Mouse (Mus musculus) MEL (cell line): ENCODE measurements around the gene Prkag1. TPM values are rescaled to one million over a fixed set of nuclear protein-coding genes. Genes with fewer than 3 reads are reported as not detected.

Source experiments
- DNase-seq: peaks from one replicate; pipeline ENCODE4 v3.0.0; 2011; ENCODE audit warnings: low read depth, low spot score
- H3K27ac ChIP-seq: 2 replicates; pipeline ENCODE4 v1.5.1; 2012; ENCODE audit warnings: low read depth, mild to moderate bottlenecking, control low read depth, low read length, moderate library complexity; ENCODE audit not compliant: control insufficient read depth
- H3K27me3 ChIP-seq, 2 experiments: fragments of 150-350 bp in 1 of 2; sonication (generic) in 1 of 2; 2 replicates each; pipeline ENCODE4 v1.6.1; 2012; ENCODE audit warnings: low read length in 2 of 2, mild to moderate bottlenecking in 2 of 2, improper control_type of control experiment in 1 of 2, moderate library complexity in 1 of 2; ENCODE audit not compliant: insufficient read depth in 2 of 2, control insufficient read depth in 1 of 2
- H3K36me3 ChIP-seq, 2 experiments: 2 replicates each; pipeline ENCODE4 v1.6.1; 2012 to 2014; ENCODE audit warnings: low read length in 2 of 2, improper control_type of control experiment in 1 of 2, inconsistent platforms in 1 of 2, mild to moderate bottlenecking in 1 of 2; ENCODE audit not compliant: insufficient read depth in 2 of 2, control insufficient read depth in 1 of 2
- H3K4me1 ChIP-seq, 2 experiments: fragments of 150-350 bp in 1 of 2; sonication (generic) in 1 of 2; 2 replicates each; pipeline ENCODE4 v1.6.1; 2012; ENCODE audit warnings: low read length in 2 of 2, improper control_type of control experiment in 1 of 2, mild to moderate bottlenecking in 1 of 2; ENCODE audit not compliant: insufficient read depth in 2 of 2, control insufficient read depth in 1 of 2
- H3K4me3 ChIP-seq, 2 experiments: fragments of 150-350 bp in 1 of 2; sonication (generic) in 1 of 2; 2 replicates each; pipeline ENCODE4 v1.5.1; 2012; ENCODE audit warnings: low read depth in 2 of 2, low read length in 2 of 2, mild to moderate bottlenecking in 2 of 2, moderate library complexity in 2 of 2, control low read depth in 1 of 2, improper control_type of control experiment in 1 of 2; ENCODE audit not compliant: control insufficient read depth in 1 of 2, insufficient read depth in 1 of 2
- H3K79me2 ChIP-seq: 2 replicates; pipeline ENCODE4 v1.6.1; 2012; ENCODE audit warnings: mild to moderate bottlenecking, low read length, moderate library complexity; ENCODE audit not compliant: control insufficient read depth, poor library complexity, insufficient read depth
- H3K9ac ChIP-seq: 2 replicates; pipeline ENCODE4 v1.6.1; 2012; ENCODE audit warnings: low read depth, mild to moderate bottlenecking, control low read depth, low read length, moderate library complexity; ENCODE audit not compliant: control insufficient read depth, poor library complexity, severe bottlenecking
- H3K9me3 ChIP-seq: fragments of 150-350 bp; sonication (generic); replicated peaks from 2 replicates; pipeline ENCODE4 v1.6.1; 2012; ENCODE audit warnings: mild to moderate bottlenecking, low read length, improper control_type of control experiment, moderate library complexity; ENCODE audit not compliant: insufficient read depth
- CHD1 ChIP-seq: IDR thresholded peaks from 2 replicates; pipeline ENCODE4 v1.6.1; 2012; ENCODE audit warnings: low read depth, mild to moderate bottlenecking, inconsistent platforms, low read length, improper control_type of control experiment
- CHD2 ChIP-seq: IDR thresholded peaks from 2 replicates; pipeline ENCODE4 v1.6.1; 2011; ENCODE audit warnings: low read length, improper control_type of control experiment
- CTCF ChIP-seq, 3 experiments: IDR thresholded peaks in 2 of 3; conservative IDR thresholded peaks in 1 of 3; 2 replicates each; pipeline ENCODE4 v1.5.1; 2011 to 2012; ENCODE audit warnings: low read length in 3 of 3, low read depth in 2 of 3, mild to moderate bottlenecking in 2 of 3, improper control_type of control experiment in 1 of 3, inconsistent platforms in 1 of 3, mixed read lengths in 1 of 3, moderate library complexity in 1 of 3; ENCODE audit not compliant: control insufficient read depth in 1 of 3, insufficient read depth in 1 of 3, poor library complexity in 1 of 3, severe bottlenecking in 1 of 3
- ELF1 ChIP-seq: IDR thresholded peaks from 2 replicates; pipeline ENCODE4 v1.6.1; 2014; ENCODE audit warnings: low read depth, mild to moderate bottlenecking, inconsistent platforms, low read length, improper control_type of control experiment, moderate library complexity
- EP300 ChIP-seq, 2 experiments: IDR thresholded peaks; 2 replicates each; pipeline ENCODE4 v1.6.1; 2011; ENCODE audit warnings: improper control_type of control experiment in 2 of 2, low read length in 2 of 2, low read depth in 1 of 2, mild to moderate bottlenecking in 1 of 2
- ETS1 ChIP-seq: IDR thresholded peaks from 2 replicates; pipeline ENCODE4 v1.6.1; 2012; ENCODE audit warnings: low read depth, mild to moderate bottlenecking, inconsistent platforms, low read length, improper control_type of control experiment, moderate library complexity
- GABPA ChIP-seq: IDR thresholded peaks from 2 replicates; pipeline ENCODE4 v1.6.1; 2012; ENCODE audit warnings: low read depth, mild to moderate bottlenecking, inconsistent platforms, low read length, improper control_type of control experiment, moderate library complexity
- KAT2A ChIP-seq: conservative IDR thresholded peaks from 2 replicates; pipeline ENCODE4 v1.6.1; 2012; ENCODE audit warnings: low read depth, low read length, improper control_type of control experiment, inconsistent platforms
- MAFK ChIP-seq: IDR thresholded peaks from 2 replicates; pipeline ENCODE4 v1.6.1; 2011; ENCODE audit warnings: low read depth, mild to moderate bottlenecking, low read length, improper control_type of control experiment, borderline replicate concordance
- MAX ChIP-seq: IDR thresholded peaks from 2 replicates; pipeline ENCODE4 v1.6.1; 2011; ENCODE audit warnings: low read length, improper control_type of control experiment
- MAZ ChIP-seq: IDR thresholded peaks from 2 replicates; pipeline ENCODE4 v1.6.1; 2012; ENCODE audit warnings: low read depth, mild to moderate bottlenecking, inconsistent platforms, low read length, improper control_type of control experiment
- MEF2A ChIP-seq: IDR thresholded peaks from 2 replicates; pipeline ENCODE4 v1.6.1; 2014; ENCODE audit warnings: low read depth, mild to moderate bottlenecking, inconsistent platforms, low read length, improper control_type of control experiment; ENCODE audit not compliant: poor library complexity, insufficient replicate concordance, severe bottlenecking; ENCODE audit errors: extremely low read depth
- MXI1 ChIP-seq: IDR thresholded peaks from 2 replicates; pipeline ENCODE4 v1.6.1; 2011; ENCODE audit warnings: mild to moderate bottlenecking, low read depth, low read length, improper control_type of control experiment
- MYC ChIP-seq: IDR thresholded peaks from 2 replicates; pipeline ENCODE4 v1.6.1; 2011; ENCODE audit warnings: low read depth, mild to moderate bottlenecking, low read length, improper control_type of control experiment, moderate library complexity
- NELFE ChIP-seq: IDR thresholded peaks from 2 replicates; pipeline ENCODE4 v1.6.1; 2011; ENCODE audit warnings: low read depth, low read length, improper control_type of control experiment
- NRF1 ChIP-seq: IDR thresholded peaks from 2 replicates; pipeline ENCODE4 v1.6.1; 2014; ENCODE audit warnings: low read depth, mild to moderate bottlenecking, inconsistent platforms, low read length, improper control_type of control experiment, moderate library complexity; ENCODE audit not compliant: poor library complexity, insufficient read depth, severe bottlenecking
- POLR2A ChIP-seq, 2 experiments: IDR thresholded peaks; 2 replicates each; pipeline ENCODE4 v1.6.1; 2011 to 2012; ENCODE audit warnings: low read length in 2 of 2, mild to moderate bottlenecking in 2 of 2, control low read depth in 1 of 2, improper control_type of control experiment in 1 of 2, low read depth in 1 of 2, moderate library complexity in 1 of 2; ENCODE audit not compliant: control insufficient read depth in 1 of 2, insufficient read depth in 1 of 2, poor library complexity in 1 of 2
- POLR2AphosphoS2 ChIP-seq: IDR thresholded peaks from 2 replicates; pipeline ENCODE4 v1.6.1; 2011; ENCODE audit warnings: low read length, improper control_type of control experiment
- POLR2AphosphoS5 ChIP-seq: IDR thresholded peaks from 2 replicates; pipeline ENCODE4 v1.6.1; 2012; ENCODE audit warnings: low read depth, borderline replicate concordance, mild to moderate bottlenecking, inconsistent platforms, low read length, moderate library complexity, mixed read lengths
- SIN3A ChIP-seq: IDR thresholded peaks from 2 replicates; pipeline ENCODE4 v1.6.1; 2012; ENCODE audit warnings: low read length, improper control_type of control experiment, inconsistent platforms
- SMC3 ChIP-seq: IDR thresholded peaks from 2 replicates; pipeline ENCODE4 v1.6.1; 2011; ENCODE audit warnings: low read depth, low read length, improper control_type of control experiment
- TAL1 ChIP-seq: IDR thresholded peaks from 2 replicates; pipeline ENCODE4 v1.6.1; 2012; ENCODE audit warnings: mild to moderate bottlenecking, inconsistent platforms, low read length, moderate library complexity, mixed read lengths
- TBP ChIP-seq: IDR thresholded peaks from 2 replicates; pipeline ENCODE4 v1.8.0; 2011; ENCODE audit warnings: low read depth, low read length, improper control_type of control experiment
- TCF12 ChIP-seq: IDR thresholded peaks from 2 replicates; pipeline ENCODE4 v1.6.1; 2014; ENCODE audit warnings: low read depth, mild to moderate bottlenecking, inconsistent platforms, low read length, improper control_type of control experiment, moderate library complexity
- UBTF ChIP-seq: IDR thresholded peaks from 2 replicates; pipeline ENCODE4 v1.6.1; 2012; ENCODE audit warnings: low read depth, mild to moderate bottlenecking, inconsistent platforms, low read length, improper control_type of control experiment, moderate library complexity, borderline replicate concordance; ENCODE audit not compliant: insufficient read depth
- USF1 ChIP-seq: IDR thresholded peaks from 2 replicates; pipeline ENCODE4 v1.6.1; 2014; ENCODE audit warnings: low read depth, mild to moderate bottlenecking, inconsistent platforms, low read length, improper control_type of control experiment, moderate library complexity
- USF2 ChIP-seq, 2 experiments: IDR thresholded peaks; 2 replicates each; pipeline ENCODE4 v1.6.1; 2011 to 2012; ENCODE audit warnings: improper control_type of control experiment in 2 of 2, low read length in 2 of 2, borderline replicate concordance in 1 of 2, inconsistent platforms in 1 of 2, low read depth in 1 of 2, mild to moderate bottlenecking in 1 of 2; ENCODE audit not compliant: insufficient read depth in 1 of 2
- ZC3H11A ChIP-seq: IDR thresholded peaks from 2 replicates; pipeline ENCODE4 v1.6.1; 2012; ENCODE audit warnings: low read depth, mild to moderate bottlenecking, inconsistent platforms, low read length, improper control_type of control experiment
- ZKSCAN1 ChIP-seq: IDR thresholded peaks from 2 replicates; pipeline ENCODE4 v1.6.1; 2012; ENCODE audit warnings: low read depth, mild to moderate bottlenecking, inconsistent platforms, low read length, improper control_type of control experiment, moderate library complexity
- ZNF384 ChIP-seq: IDR thresholded peaks from 2 replicates; pipeline ENCODE4 v1.6.1; 2012; ENCODE audit warnings: low read depth, mild to moderate bottlenecking, inconsistent platforms, low read length, improper control_type of control experiment
- polyA plus RNA-seq, 2 experiments: library from polyadenylated mRNA; stranded (reverse) in 1 of 2; unstranded in 1 of 2; fragments of >175 nt in 1 of 2; fragments of >200 nt in 1 of 2; gene quantifications; 2 replicates each; pipeline versions ENCODE4 v1.2.1 to v1.2.4; 2012; ENCODE audit warnings: low replicate concordance in 2 of 2, low read depth in 1 of 2; ENCODE audit not compliant: insufficient read length in 2 of 2, insufficient read depth in 1 of 2, missing spikeins in 1 of 2
- total RNA-seq: library from RNA; depleted of rRNA; stranded (reverse); fragments of 300-350 nt; gene quantifications from 2 replicates; pipeline ENCODE4 v1.2.3, GENCODE M21; 2012

Gene Prkag1
- total and polyA plus RNA-seq, 3 experiments: 122 to 348 (median 141) TPM

DNA sequence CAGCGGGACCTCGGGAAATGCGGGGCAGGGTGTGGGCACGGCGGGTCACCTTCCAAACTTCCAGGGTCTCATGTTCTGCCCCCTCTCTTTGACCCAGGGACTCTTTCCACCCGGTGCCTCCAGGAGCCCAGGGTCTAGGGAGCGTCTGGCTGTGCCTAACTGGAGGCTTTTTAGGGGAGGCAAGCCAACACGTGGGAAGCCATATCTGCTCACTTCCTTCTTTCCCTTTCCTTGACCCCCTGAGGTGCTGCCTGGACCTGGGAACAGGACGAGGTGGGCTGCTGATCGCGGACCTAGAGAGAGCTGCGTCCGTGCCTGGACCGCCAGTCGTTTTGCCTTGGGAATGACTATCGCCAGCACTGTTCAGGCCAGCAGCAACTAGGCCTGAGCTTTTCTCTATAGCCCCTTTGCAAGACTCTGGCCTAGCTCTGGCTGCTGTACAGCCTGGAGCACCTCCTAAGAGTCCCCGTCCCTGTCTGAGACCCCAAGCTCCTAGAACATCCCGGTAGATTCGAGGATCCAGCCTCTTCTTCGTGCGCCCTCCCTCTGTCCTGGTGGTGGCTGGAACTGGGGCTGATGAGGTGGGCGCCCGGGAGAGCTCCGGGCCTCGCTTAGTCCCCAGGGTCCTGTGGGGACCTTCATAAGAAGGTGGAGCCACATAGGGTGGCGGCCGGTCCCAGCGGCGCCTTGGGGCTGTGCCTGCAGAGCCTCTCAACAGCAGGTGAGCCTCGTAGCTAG is 25.1 kb downstream of the Prkag1 start (continued):
- TF ChIP-seq USF2 (IDR thresholded peaks at IDR 0.05; ENCODE audit: borderline replicate concordance in 1 of 2, insufficient read depth in 1 of 2, low read depth in 1 of 2, low read length in 2 of 2): no peak
- TF ChIP-seq TAL1: no peak
- TF ChIP-seq EP300 (IDR thresholded peaks at IDR 0.05; ENCODE audit: low read depth in 1 of 2, low read length in 2 of 2): no peak
- 0 out of 6 replicates have a peak, but pooled peaks of 1 of the 3 experiments have one; percentile 0 for TF ChIP-seq CTCF (IDR thresholded peaks at IDR 0.05 in 2 of 3, conservative IDR thresholded peaks at IDR 0.05 in 1 of 3; ENCODE audit: control insufficient read depth in 1 of 3, insufficient read depth in 1 of 3, low read depth in 2 of 3, low read length in 3 of 3, poor library complexity in 1 of 3, severe bottlenecking in 1 of 3)
- TF ChIP-seq ELF1: no peak
- no peak for TF ChIP-seq CHD2
- 0 out of 2 replicates have a peak, but pooled peaks have one; percentile 10 for TF ChIP-seq TBP
- TF ChIP-seq NELFE: no peak
- no peak for TF ChIP-seq MAFK
- TF ChIP-seq MXI1: peak; percentile 70
- no peak for TF ChIP-seq ZNF384
- TF ChIP-seq GABPA: no peak
- no peak for TF ChIP-seq KAT2A
- 0 out of 2 replicates have a peak, but pooled peaks have one; percentile 11 for TF ChIP-seq USF1
- TF ChIP-seq SMC3: no peak
- 0 out of 2 replicates have a peak, but pooled peaks have one; percentile 73 for TF ChIP-seq UBTF
- no peak for TF ChIP-seq ETS1

DNA sequence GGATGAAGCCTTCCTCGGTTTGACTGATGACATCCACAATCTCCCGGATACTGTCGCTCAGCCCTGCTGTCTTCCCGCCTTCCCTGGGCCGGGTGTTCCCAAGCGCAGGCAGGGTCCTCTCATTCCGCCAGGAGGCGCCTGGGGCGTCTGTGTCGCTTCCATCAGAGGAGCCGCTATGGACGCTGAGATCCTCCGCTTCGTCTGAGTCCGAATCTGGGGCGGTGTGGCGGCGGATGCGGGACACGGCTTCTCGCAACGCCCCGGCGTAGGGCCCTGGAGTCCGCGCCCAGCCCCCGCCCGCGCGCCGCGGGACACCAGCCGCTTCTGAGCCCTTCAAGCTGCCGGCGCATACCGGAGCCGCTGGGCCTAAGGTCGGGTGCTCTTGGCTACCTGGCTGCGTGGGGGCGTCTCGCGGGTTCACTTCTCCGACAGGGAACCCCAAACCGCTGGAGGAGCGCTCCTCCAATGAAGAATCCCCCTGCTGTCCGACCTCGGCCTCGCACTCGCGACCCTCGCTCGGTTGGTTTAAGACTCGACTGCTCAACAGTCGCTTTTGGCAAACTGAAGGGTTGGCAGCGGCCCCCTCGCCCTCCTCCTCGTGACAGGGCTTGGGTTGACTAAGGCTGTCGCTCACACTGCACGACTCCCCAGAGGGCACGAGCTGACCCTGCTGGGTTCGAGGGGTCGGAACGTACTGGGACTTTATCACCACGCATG is 25.8 kb downstream of the Prkag1 start:
- H3K9ac ChIP-seq: peak overlapping the region; percentile 85
- DNase-seq: peak; percentile 66
- TF ChIP-seq MEF2A (peak; percentile 26; the same call in 1 of the 2 replicates), TBP (0 out of 2 replicates have a peak, but pooled peaks have one; percentile 47), USF1 (no peak), POLR2A (IDR thresholded peaks at IDR 0.05; ENCODE audit: control insufficient read depth in 1 of 2, insufficient read depth in 1 of 2, low read depth in 1 of 2, low read length in 2 of 2, poor library complexity in 1 of 2) (peak in 1 of 2 experiments; percentile 48; a peak in 1 of 4 replicates), POLR2AphosphoS2 (0 out of 2 replicates have a peak, but pooled peaks have one; percentile 18), MYC (no peak), CTCF (IDR thresholded peaks at IDR 0.05 in 2 of 3, conservative IDR thresholded peaks at IDR 0.05 in 1 of 3; ENCODE audit: control insufficient read depth in 1 of 3, insufficient read depth in 1 of 3, low read depth in 2 of 3, low read length in 3 of 3, poor library complexity in 1 of 3, severe bottlenecking in 1 of 3) (peak in 2 of 3 experiments; percentile 44 to 53; a peak in 5 of 6 replicates), ELF1 (no peak), SMC3 (peak; percentile 19), MAZ (no peak), MAX (no peak), NRF1 (no peak), ZKSCAN1 (no peak), KAT2A (no peak), ZNF384 (no peak), ZC3H11A (no peak), TCF12 (no peak), TAL1 (no peak), EP300 (IDR thresholded peaks at IDR 0.05; ENCODE audit: low read depth in 1 of 2, low read length in 2 of 2) (no peak), SIN3A (0 out of 2 replicates have a peak, but pooled peaks have one; percentile 19), CHD1 (no peak), POLR2AphosphoS5 (no peak)

More for the DNA sequence above, 25.8 kb downstream of the Prkag1 start:
- Histone ChIP-seq H3K9me3 (no peaks in the 10 kb centered on the region), H3K27ac (peak overlapping the region; percentile 73), H3K4me3 (peak overlapping the region; percentile 58), H3K27me3 (no peaks in the 10 kb centered on the region), H3K36me3 (peaks cover 0 to 8% of the 10 kb centered on the region in 2 experiments; a peak in 2 of 4 replicates), H3K4me1 (peaks cover 2 to 12% of the 10 kb centered on the region in 2 experiments; a peak in 2 of 4 replicates), H3K79me2 (peaks cover 28% of the 10 kb centered on the region)
